Comparison of ENCODE assay signal across 21 mouse cellular contexts in genomic region chr1:190230866-190231265, GRCm38 (mm10).
DNase-seq lines count a peak whose midpoint lies in the region; ATAC-seq and TF ChIP-seq lines count a peak whose summit lies in the region.
"Had no signal": no experiment of that assay in that cellular context is flagged by ENCODE, and none has a peak within 500 bp of the region (broad histone marks: within the 10 kb centered on the region; RNA-seq: fewer than 3 reads in every experiment).

No protein-coding gene starts in this region.

- no peak for TF ChIP-seq CTCF in kidney, postnatal 0 days (IDR thresholded peaks at IDR 0.05; ENCODE audit: low read depth)
- TF ChIP-seq CTCF in lung, embryonic 14.5 days (IDR thresholded peaks at IDR 0.05; ENCODE audit: low read depth): no peak

- H3K9ac ChIP-seq in kidney, postnatal 0 days (ENCODE audit: low read depth, low read length): no peak overlapping the region
- H3K9ac ChIP-seq in lung, embryonic 14.5 days: no peak overlapping the region
- H3K9ac ChIP-seq: embryonic facial prominence, embryonic 12.5 days; forebrain, embryonic 13.5 days; forebrain, embryonic 15.5 days had no signal

- no peaks in the 10 kb centered on the region for H3K27me3 ChIP-seq in kidney, postnatal 0 days (ENCODE audit: insufficient read depth, low read length)
- 0 out of 2 replicates have a peak, but pooled peaks cover 2% of the 10 kb centered on the region for H3K27me3 ChIP-seq in lung, embryonic 14.5 days (ENCODE audit: insufficient read depth, low read length)
- H3K27me3 ChIP-seq: embryonic facial prominence, embryonic 12.5 days; forebrain, embryonic 13.5 days; Patski had no signal

- no peak overlapping the region for H3K4me2 ChIP-seq in kidney, postnatal 0 days (ENCODE audit: low read length)
- H3K4me2 ChIP-seq in lung, embryonic 14.5 days: no peak overlapping the region
- H3K4me2 ChIP-seq: embryonic facial prominence, embryonic 12.5 days; forebrain, embryonic 13.5 days; forebrain, embryonic 15.5 days had no signal

- ATAC-seq in kidney, postnatal 0 days (replicated peaks; ENCODE audit: low FRiP score, low read depth): no peak
- peak; percentile 41; the same call in 1 of the 2 replicates for ATAC-seq in lung, embryonic 14.5 days (ENCODE audit: insufficient read depth)
- no peak for ATAC-seq in frontal cortex, adult (ENCODE audit: low TSS enrichment)
- ATAC-seq: activated CD4-positive, CD25-positive, alpha-beta regulatory T cell, adult 4 months; forebrain, embryonic 13.5 days; forebrain, embryonic 15.5 days; Patski had no signal

- H3K36me3 ChIP-seq in kidney, postnatal 0 days (ENCODE audit: insufficient read depth, low read length): no peaks in the 10 kb centered on the region
- no peaks in the 10 kb centered on the region for H3K36me3 ChIP-seq in lung, embryonic 14.5 days (ENCODE audit: insufficient read depth)
- H3K36me3 ChIP-seq: embryonic facial prominence, embryonic 10.5 days; embryonic facial prominence, embryonic 12.5 days; forebrain, embryonic 15.5 days had no signal

- WGBS in kidney, postnatal 0 days: 24% methylated on average over 5 of the region's 5 CpGs
- 27% methylated on average over 5 of the region's 5 CpGs for WGBS in lung, embryonic 14.5 days

- H3K9me3 ChIP-seq in kidney, postnatal 0 days (replicated peaks; ENCODE audit: low read length): no peaks in the 10 kb centered on the region
- peaks cover 3% of the 10 kb centered on the region for H3K9me3 ChIP-seq in lung, embryonic 14.5 days (ENCODE audit: low read depth, low read length)

- peak; percentile 72 for DNase-seq in kidney, postnatal 0 days (ENCODE audit: low spot score)
- DNase-seq in kidney, adult 8-10 months: no peak
- peak; percentile 65 for DNase-seq in lung, embryonic 14.5 days
- no peak for DNase-seq in lung, postnatal 25 days (ENCODE audit: low spot score)
- peak; percentile 15 for DNase-seq in retina, adult 2 months (ENCODE audit: low read depth, low spot score)
- no peak for DNase-seq in retina, postnatal 1 day
- DNase-seq: adrenal gland, adult 8-10 months; adrenal gland, postnatal 14 days; adrenal gland, postnatal 36 days; cerebellum, adult 11-12 months; cerebellum, adult 2 months; cerebellum, adult 9-10 months; cerebellum, postnatal 10 days; cerebellum, postnatal 25 days had no signal

- no peak overlapping the region for H3K4me3 ChIP-seq in kidney, postnatal 0 days (replicated peaks; ENCODE audit: low read depth, low read length)
- no peak overlapping the region for H3K4me3 ChIP-seq in lung, embryonic 14.5 days (ENCODE audit: low read depth, low read length)
- H3K4me3 ChIP-seq: embryonic facial prominence, embryonic 10.5 days; embryonic facial prominence, embryonic 12.5 days; forebrain, embryonic 13.5 days; forebrain, embryonic 15.5 days had no signal

- no peak overlapping the region for H3K27ac ChIP-seq in kidney, postnatal 0 days
- no peak overlapping the region for H3K27ac ChIP-seq in lung, embryonic 14.5 days (ENCODE audit: low read depth)
- H3K27ac ChIP-seq: embryonic facial prominence, embryonic 10.5 days; embryonic facial prominence, embryonic 12.5 days; forebrain, embryonic 13.5 days; forebrain, embryonic 15.5 days had no signal

- H3K4me1 ChIP-seq in kidney, postnatal 0 days (replicated peaks; ENCODE audit: insufficient read depth, low read length): no peaks in the 10 kb centered on the region
- peaks cover 6% of the 10 kb centered on the region; the same call in 1 of the 2 replicates for H3K4me1 ChIP-seq in lung, embryonic 14.5 days (ENCODE audit: insufficient read depth)
- H3K4me1 ChIP-seq: embryonic facial prominence, embryonic 12.5 days; forebrain, embryonic 15.5 days had no signal

Comparison
In these comparisons a context has a peak if more than half of its experiments do, and no peak if none do; other contexts are left out.
1. DNase-seq: peak in kidney, postnatal 0 days (single experiment), lung, embryonic 14.5 days (single experiment) and retina, adult 2 months (single experiment); none in kidney, adult 8-10 months (0 of 2), lung, postnatal 25 days (single experiment) and retina, postnatal 1 day (single experiment).